Mouse (Mus musculus): ENCODE measurements at regions not wholly inside any gene's neighbourhood (a gene's known extent, or its start where the extent isn't known, plus 50 kb on each side); places are given as distances from the start of the nearest gene placed in this dataset.

GRCm38 (mm10) chr5:91892338-91892737, 70.5 kb downstream of the Rchy1 start:
- no peak for DNase-seq (ENCODE audit: low spot score)

GRCm38 (mm10) chr5:91881771-91882170, 81.1 kb downstream of the Rchy1 start:
- no peak for DNase-seq (ENCODE audit: low spot score)

GRCm38 (mm10) chr5:91880231-91880630, 82.6 kb downstream of the Rchy1 start:
- no peak for DNase-seq (ENCODE audit: low spot score)

- DNase-seq (ENCODE audit: low spot score), result no peak
Measured at GRCm38 (mm10) chr5:91878627-91879026, 84.2 kb downstream of the Rchy1 start.

GRCm38 (mm10) chr5:91876682-91877031, 86.2 kb downstream of the Rchy1 start:
- no peak for DNase-seq (ENCODE audit: low spot score)

GRCm38 (mm10) chr5:91875875-91876681, 86.8 kb downstream of the Rchy1 start:
- no peak for DNase-seq (ENCODE audit: low spot score)

GRCm38 (mm10) chr5:91872816-91873215, 90.1 kb downstream of the Rchy1 start:
- no peak for DNase-seq (ENCODE audit: low spot score)

GRCm38 (mm10) chr5:91869791-91870190, 93.1 kb downstream of the Rchy1 start:
- no peak for DNase-seq (ENCODE audit: low spot score)

- no peak for DNase-seq (ENCODE audit: low spot score)
Measured at GRCm38 (mm10) chr5:91866184-91866583, 96.7 kb downstream of the Rchy1 start.

- DNase-seq (ENCODE audit: low spot score), result no peak
Measured at GRCm38 (mm10) chr5:91865365-91865764, 97.5 kb downstream of the Rchy1 start.

- DNase-seq (ENCODE audit: low spot score), result no peak
Measured at GRCm38 (mm10) chr5:91862843-91863242, 100.0 kb downstream of the Rchy1 start.

- DNase-seq (ENCODE audit: low spot score), result no peak
Measured at GRCm38 (mm10) chr5:91862243-91862642, 100.6 kb downstream of the Rchy1 start.

- no peak for DNase-seq (ENCODE audit: low spot score)
Measured at GRCm38 (mm10) chr5:91861440-91862187, 101.3 kb downstream of the Rchy1 start.

- DNase-seq (ENCODE audit: low spot score), result no peak
Measured at GRCm38 (mm10) chr5:91860489-91860888, 102.4 kb downstream of the Rchy1 start.

- no peak for DNase-seq (ENCODE audit: low spot score)
Measured at GRCm38 (mm10) chr5:91852330-91852729, 110.5 kb downstream of the Rchy1 start.

GRCm38 (mm10) chr5:91850862-91851569, 111.9 kb downstream of the Rchy1 start:
- peak; percentile 56 for DNase-seq (ENCODE audit: low spot score)

- peak; percentile 43 for DNase-seq (ENCODE audit: low spot score)
Measured at GRCm38 (mm10) chr5:91850440-91850839, 112.4 kb downstream of the Rchy1 start.

GRCm38 (mm10) chr5:91849533-91849932, 113.3 kb downstream of the Rchy1 start:
- DNase-seq (ENCODE audit: low spot score), result no peak

- DNase-seq (ENCODE audit: low spot score), result no peak
Measured at GRCm38 (mm10) chr5:91849114-91849513, 113.8 kb downstream of the Rchy1 start.

GRCm38 (mm10) chr5:91848528-91848927, 114.3 kb downstream of the Rchy1 start:
- no peak for DNase-seq (ENCODE audit: low spot score)

GRCm38 (mm10) chr5:91843044-91843443, 119.8 kb downstream of the Rchy1 start:
- no peak for DNase-seq (ENCODE audit: low spot score)

- DNase-seq (ENCODE audit: low spot score), result no peak
Measured at GRCm38 (mm10) chr5:91841066-91841465, 121.8 kb downstream of the Rchy1 start.

- no peak for DNase-seq (ENCODE audit: low spot score)
Measured at GRCm38 (mm10) chr5:91828481-91828880, 134.4 kb downstream of the Rchy1 start.
